Mouse (Mus musculus) MEL (cell line): Measurements from ENCODE around the gene Trank1.

Experiments
- CTCF ChIP-seq, 3 experiments: IDR thresholded peaks in 2 of 3; conservative IDR thresholded peaks in 1 of 3; 2 replicates each; pipeline ENCODE4 v1.5.1; 2011 to 2012; ENCODE audit warnings: low read length in 3 of 3, low read depth in 2 of 3, mild to moderate bottlenecking in 2 of 3, improper control_type of control experiment in 1 of 3, inconsistent platforms in 1 of 3, mixed read lengths in 1 of 3, moderate library complexity in 1 of 3; ENCODE audit not compliant: control insufficient read depth in 1 of 3, insufficient read depth in 1 of 3, poor library complexity in 1 of 3, severe bottlenecking in 1 of 3
- EP300 ChIP-seq, 2 experiments: IDR thresholded peaks; 2 replicates each; pipeline ENCODE4 v1.6.1; 2011; ENCODE audit warnings: improper control_type of control experiment in 2 of 2, low read length in 2 of 2, low read depth in 1 of 2, mild to moderate bottlenecking in 1 of 2
- GATA1 ChIP-seq: IDR thresholded peaks from 2 replicates; pipeline ENCODE4 v1.6.1; 2011; ENCODE audit warnings: low read depth, low read length, improper control_type of control experiment
- KAT2A ChIP-seq: conservative IDR thresholded peaks from 2 replicates; pipeline ENCODE4 v1.6.1; 2012; ENCODE audit warnings: low read depth, low read length, improper control_type of control experiment, inconsistent platforms
- MAFK ChIP-seq: IDR thresholded peaks from 2 replicates; pipeline ENCODE4 v1.6.1; 2011; ENCODE audit warnings: low read depth, mild to moderate bottlenecking, low read length, improper control_type of control experiment, borderline replicate concordance
- POLR2AphosphoS5 ChIP-seq: IDR thresholded peaks from 2 replicates; pipeline ENCODE4 v1.6.1; 2012; ENCODE audit warnings: low read depth, borderline replicate concordance, mild to moderate bottlenecking, inconsistent platforms, low read length, moderate library complexity, mixed read lengths
- RCOR1 ChIP-seq: IDR thresholded peaks from 2 replicates; pipeline ENCODE4 v1.6.1; 2012; ENCODE audit warnings: low read depth, mild to moderate bottlenecking, inconsistent platforms, low read length, improper control_type of control experiment
- UBTF ChIP-seq: IDR thresholded peaks from 2 replicates; pipeline ENCODE4 v1.6.1; 2012; ENCODE audit warnings: low read depth, mild to moderate bottlenecking, inconsistent platforms, low read length, improper control_type of control experiment, moderate library complexity, borderline replicate concordance; ENCODE audit not compliant: insufficient read depth

GRCm38 (mm10) chr9:111271434-111272160, 39.9 kb upstream of the Trank1 start, which contains the start of the genes Mlh1 and Epm2aip1:
- TF ChIP-seq RCOR1 (no peak), MAFK (no peak), CTCF (IDR thresholded peaks at IDR 0.05 in 2 of 3, conservative IDR thresholded peaks at IDR 0.05 in 1 of 3; ENCODE audit: control insufficient read depth in 1 of 3, insufficient read depth in 1 of 3, low read depth in 2 of 3, low read length in 3 of 3, poor library complexity in 1 of 3, severe bottlenecking in 1 of 3) (no peak), POLR2AphosphoS5 (no peak), GATA1 (no peak), KAT2A (peak; percentile 64; the same call in 1 of the 2 replicates), UBTF (peak; percentile 86; the same call in 1 of the 2 replicates), EP300 (IDR thresholded peaks at IDR 0.05; ENCODE audit: low read depth in 1 of 2, low read length in 2 of 2) (no peak)
